9 mouse cellular contexts compared by ENCODE assay signal in genomic region chr9:60231981-60232881, GRCm38 (mm10).
A peak's percentile ranks its signal among the peaks of the same experiment; 100 is the strongest.
DNase-seq lines count a peak whose midpoint lies in the region; ATAC-seq lines count a peak whose summit lies in the region.
"Had no signal": no experiment of that assay in that cellular context is flagged by ENCODE, and none has a peak within 500 bp of the region (broad histone marks: within the 10 kb centered on the region; RNA-seq: fewer than 3 reads in every experiment).

No protein-coding gene starts in this region.

- H3K9ac ChIP-seq in forebrain, embryonic 12.5 days: no peak overlapping the region
- H3K9ac ChIP-seq in forebrain, embryonic 16.5 days (replicated peaks; ENCODE audit: low read depth, low read length): no peak overlapping the region
- H3K9ac ChIP-seq in lung, embryonic 16.5 days (ENCODE audit: low read length): no peak overlapping the region

- DNase-seq in embryo, embryonic 10 days (ENCODE audit: low spot score): peak; percentile 65
- peak; percentile 32 for DNase-seq in kidney, adult 9 months
- DNase-seq in spleen, adult 12 weeks (ENCODE audit: low spot score): no peak
- no peak for DNase-seq in ovary, postnatal 10 days (ENCODE audit: low spot score)
- no peak for DNase-seq in cerebellum, adult 8-10 months
- DNase-seq: B cell, adult 2 months had no signal

- ATAC-seq in forebrain, embryonic 12.5 days (ENCODE audit: low FRiP score): no peak
- no peak for ATAC-seq in forebrain, embryonic 16.5 days
- peak; percentile 21; the same call in 1 of the 2 replicates for ATAC-seq in lung, embryonic 16.5 days (ENCODE audit: low read depth)

- no peaks in the 10 kb centered on the region for H3K9me3 ChIP-seq in forebrain, embryonic 12.5 days
- no peaks in the 10 kb centered on the region for H3K9me3 ChIP-seq in forebrain, embryonic 16.5 days (ENCODE audit: control insufficient read depth, low read length)
- H3K9me3 ChIP-seq in lung, embryonic 16.5 days (ENCODE audit: control insufficient read depth, low read length): peaks cover 5% of the 10 kb centered on the region; the same call in 1 of the 2 replicates

- peaks cover 15% of the 10 kb centered on the region for H3K27me3 ChIP-seq in forebrain, embryonic 12.5 days
- H3K27me3 ChIP-seq in forebrain, embryonic 16.5 days (replicated peaks; ENCODE audit: control insufficient read depth, insufficient read depth, low read length): no peaks in the 10 kb centered on the region
- no peaks in the 10 kb centered on the region for H3K27me3 ChIP-seq in lung, embryonic 16.5 days (ENCODE audit: control insufficient read depth, insufficient read depth, low read depth, low read length)

- no peak overlapping the region for H3K4me3 ChIP-seq in forebrain, embryonic 12.5 days (replicated peaks)
- no peak overlapping the region for H3K4me3 ChIP-seq in forebrain, embryonic 16.5 days (replicated peaks; ENCODE audit: low read length)
- no peak overlapping the region for H3K4me3 ChIP-seq in lung, embryonic 16.5 days (ENCODE audit: low read length)

- H3K36me3 ChIP-seq in forebrain, embryonic 12.5 days (replicated peaks): no peaks in the 10 kb centered on the region
- no peaks in the 10 kb centered on the region for H3K36me3 ChIP-seq in forebrain, embryonic 16.5 days (ENCODE audit: control insufficient read depth, insufficient read depth)
- no peaks in the 10 kb centered on the region for H3K36me3 ChIP-seq in lung, embryonic 16.5 days (ENCODE audit: control insufficient read depth, insufficient read depth, low read length)

- H3K4me2 ChIP-seq in forebrain, embryonic 12.5 days: no peak overlapping the region
- no peak overlapping the region for H3K4me2 ChIP-seq in forebrain, embryonic 16.5 days (ENCODE audit: low read length)
- no peak overlapping the region for H3K4me2 ChIP-seq in lung, embryonic 16.5 days (ENCODE audit: low read depth, low read length)

- H3K4me1 ChIP-seq in forebrain, embryonic 12.5 days: peaks cover 19% of the 10 kb centered on the region
- H3K4me1 ChIP-seq in forebrain, embryonic 16.5 days (replicated peaks; ENCODE audit: control insufficient read depth, insufficient read depth, low read length): peaks cover 19% of the 10 kb centered on the region
- peaks cover 19% of the 10 kb centered on the region for H3K4me1 ChIP-seq in lung, embryonic 16.5 days (replicated peaks; ENCODE audit: control insufficient read depth, insufficient read depth, low read length)

- 61% methylated on average over 9 of the region's 9 CpGs for WGBS in forebrain, embryonic 12.5 days
- 63% methylated on average over 9 of the region's 9 CpGs for WGBS in forebrain, embryonic 16.5 days
- WGBS in lung, embryonic 16.5 days: 75% methylated on average over 9 of the region's 9 CpGs

- 0 out of 2 replicates have a peak overlapping the region, but pooled peaks have one; percentile 25 for H3K27ac ChIP-seq in forebrain, embryonic 12.5 days
- no peak overlapping the region for H3K27ac ChIP-seq in forebrain, embryonic 16.5 days (ENCODE audit: low read length)
- H3K27ac ChIP-seq in lung, embryonic 16.5 days (ENCODE audit: low read length): 0 out of 2 replicates have a peak overlapping the region, but pooled peaks have one; percentile 6

Comparison
In these comparisons a context has a peak if more than half of its experiments do, and no peak if none do; other contexts are left out.
1. DNase-seq: peak in embryo, embryonic 10 days (single experiment) and kidney, adult 9 months (single experiment); none in spleen, adult 12 weeks (single experiment), ovary, postnatal 10 days (single experiment) and cerebellum, adult 8-10 months (single experiment).